In the genomic region with DNA sequence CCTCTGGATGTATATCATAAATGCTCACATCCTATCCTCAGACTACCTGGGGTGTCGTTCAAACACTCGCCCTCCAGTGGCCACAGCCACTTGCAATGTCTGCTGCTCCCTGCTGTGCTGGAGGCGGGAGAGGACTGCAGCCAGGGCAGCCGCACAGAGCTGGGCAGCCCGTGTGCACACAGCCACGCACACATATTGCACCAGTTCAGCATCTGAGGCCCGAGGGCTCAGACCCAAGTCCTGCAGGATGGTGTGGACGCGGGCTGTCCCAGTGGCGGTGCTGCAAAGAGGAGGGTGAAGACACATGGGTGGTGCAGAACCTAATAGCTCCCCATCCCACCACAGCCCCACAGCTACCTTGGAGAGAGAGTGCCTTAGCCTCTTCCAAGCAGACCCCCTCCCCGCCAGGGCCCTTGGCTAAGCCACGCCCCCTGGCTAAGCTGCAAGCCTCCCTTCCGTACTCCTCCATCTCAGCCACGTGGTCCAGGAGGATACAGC, we compare ENCODE assay signal across 9 mouse cellular contexts. TPM values are rescaled to one million over a fixed set of nuclear protein-coding genes. Genes with fewer than 3 reads are reported as not detected.
A peak's percentile ranks its signal among the peaks of the same experiment; 100 is the strongest.
DNase-seq lines count a peak whose midpoint lies in the region; ATAC-seq lines count a peak whose summit lies in the region.
"Had no signal": no experiment of that assay in that cellular context is flagged by ENCODE, and none has a peak within 500 bp of the region (broad histone marks: within the 10 kb centered on the region; RNA-seq: fewer than 3 reads in every experiment).

No protein-coding gene starts in this region.

- H3K27ac ChIP-seq in kidney, embryonic 14.5 days (ENCODE audit: low read depth, low read length) = no peak overlapping the region
- H3K27ac ChIP-seq in forebrain, embryonic 12.5 days = no peak overlapping the region
- no peak overlapping the region; the same call in 1 of the 2 replicates for H3K27ac ChIP-seq in midbrain, embryonic 13.5 days
- H3K27ac ChIP-seq: heart, embryonic 15.5 days had no signal

- no peaks in the 10 kb centered on the region for H3K36me3 ChIP-seq in kidney, embryonic 14.5 days (ENCODE audit: control insufficient read depth, insufficient read depth, low read length)
- no peaks in the 10 kb centered on the region for H3K36me3 ChIP-seq in forebrain, embryonic 12.5 days (replicated peaks)
- H3K36me3 ChIP-seq in midbrain, embryonic 13.5 days = no peaks in the 10 kb centered on the region
- H3K36me3 ChIP-seq: heart, embryonic 15.5 days had no signal

- peak; percentile 22; the same call in 1 of the 2 replicates for ATAC-seq in kidney, embryonic 14.5 days (ENCODE audit: low FRiP score, low TSS enrichment)
- peak; percentile 48 for ATAC-seq in forebrain, embryonic 12.5 days (ENCODE audit: low FRiP score)
- ATAC-seq in midbrain, embryonic 13.5 days = peak; percentile 24
- no peak for ATAC-seq in monocyte, adult 5-6 weeks (replicated peaks; ENCODE audit: insufficient number of reproducible peaks, low FRiP score, low TSS enrichment, poor library complexity, severe bottlenecking)

- H3K4me2 ChIP-seq in kidney, embryonic 14.5 days (replicated peaks; ENCODE audit: low read depth, low read length) = no peak overlapping the region
- H3K4me2 ChIP-seq in forebrain, embryonic 12.5 days = peak overlapping the region; percentile 34
- H3K4me2 ChIP-seq in midbrain, embryonic 13.5 days (replicated peaks) = peak overlapping the region; percentile 22; the same call in 1 of the 2 replicates
- H3K4me2 ChIP-seq: heart, embryonic 15.5 days had no signal

- H3K9me3 ChIP-seq in kidney, embryonic 14.5 days (ENCODE audit: control insufficient read depth, low read length) = no peaks in the 10 kb centered on the region
- no peaks in the 10 kb centered on the region for H3K9me3 ChIP-seq in forebrain, embryonic 12.5 days
- H3K9me3 ChIP-seq in midbrain, embryonic 13.5 days = no peaks in the 10 kb centered on the region
- H3K9me3 ChIP-seq: heart, embryonic 15.5 days had no signal

- H3K9ac ChIP-seq in kidney, embryonic 14.5 days (ENCODE audit: low read depth, low read length) = no peak overlapping the region
- no peak overlapping the region for H3K9ac ChIP-seq in forebrain, embryonic 12.5 days
- no peak overlapping the region for H3K9ac ChIP-seq in midbrain, embryonic 13.5 days (replicated peaks)
- H3K9ac ChIP-seq: heart, embryonic 15.5 days had no signal

- DNase-seq in kidney, adult 9 months = no peak
- DNase-seq in MN1 (ENCODE audit: low spot score) = peak; percentile 54
- no peak for DNase-seq in urinary bladder, postnatal 25 days (ENCODE audit: low spot score)
- no peak for DNase-seq in c-Kit-positive CD71-positive TER-119-positive erythroid progenitor cells, embryonic 14.5 days (ENCODE audit: low spot score)

- H3K4me1 ChIP-seq in kidney, embryonic 14.5 days (ENCODE audit: control insufficient read depth, insufficient read depth, low read length) = peaks cover 3% of the 10 kb centered on the region; the same call in 1 of the 2 replicates
- H3K4me1 ChIP-seq in forebrain, embryonic 12.5 days = peaks cover 42% of the 10 kb centered on the region
- H3K4me1 ChIP-seq in midbrain, embryonic 13.5 days (replicated peaks) = peaks cover 32% of the 10 kb centered on the region
- H3K4me1 ChIP-seq: heart, embryonic 15.5 days had no signal

- H3K27me3 ChIP-seq in kidney, embryonic 14.5 days (ENCODE audit: control insufficient read depth, insufficient read depth, low read length) = no peaks in the 10 kb centered on the region
- H3K27me3 ChIP-seq in forebrain, embryonic 12.5 days = peaks cover 20% of the 10 kb centered on the region; the same call in 1 of the 2 replicates
- H3K27me3 ChIP-seq in midbrain, embryonic 13.5 days = peaks cover 42% of the 10 kb centered on the region

- 5% methylated on average over 14 of the region's 14 CpGs for WGBS in kidney, embryonic 14.5 days
- 3% methylated on average over 12 of the region's 14 CpGs for WGBS in forebrain, embryonic 12.5 days
- 5% methylated on average over 14 of the region's 14 CpGs for WGBS in midbrain, embryonic 13.5 days

- no peak overlapping the region for H3K4me3 ChIP-seq in kidney, embryonic 14.5 days (ENCODE audit: low read length)
- H3K4me3 ChIP-seq in forebrain, embryonic 12.5 days (replicated peaks) = no peak overlapping the region
- no peak overlapping the region for H3K4me3 ChIP-seq in midbrain, embryonic 13.5 days (replicated peaks)
- H3K4me3 ChIP-seq: heart, embryonic 15.5 days had no signal

RNA-seq across cellular contexts. Expression of gene Hk3, which starts 9.2 kb away (rescaled TPM):
- 0.53 and 0.83 TPM in 2 replicates for polyA plus RNA-seq in kidney, embryonic 14.5 days (2014; fragmentation: Nextera tagmentation; extraction: Ambion mirVana)
- 0.32 and 0.96 TPM in 2 replicates for polyA plus RNA-seq in forebrain, embryonic 12.5 days (2016; fragmentation: Nextera tagmentation; extraction: Ambion mirVana)
- polyA plus RNA-seq in midbrain, embryonic 13.5 days (2015; fragmentation: Nextera tagmentation; extraction: Ambion mirVana) = 0.87 and 1.1 TPM in 2 replicates
- 27.2 to 72.1 TPM (median 36.8 TPM) in 3 replicates for total RNA-seq in monocyte, adult 5-6 weeks (2017)
